In genomic region chr3:78919407-78919806, GRCm38 (mm10) we compare ENCODE assay signal across 8 mouse cellular contexts.
A peak's percentile ranks its signal among the peaks of the same experiment; 100 is the strongest.
DNase-seq lines count a peak whose midpoint lies in the region; ATAC-seq and TF ChIP-seq lines count a peak whose summit lies in the region.

No protein-coding gene starts in this region.

- DNase-seq in c-Kit-positive CD71-positive TER-119-positive erythroid progenitor cells, embryonic 14.5 days (ENCODE audit: low spot score): peak; percentile 31
- peak; percentile 23 for DNase-seq in heart, postnatal 25 days (ENCODE audit: low spot score)
- DNase-seq in layer of hippocampus, adult 11-12 months (ENCODE audit: low spot score): peak; percentile 75
- DNase-seq in lung, adult 18-20 months: peak; percentile 53 to 67
- peak; percentile 25 for DNase-seq in testis, postnatal 14 days (ENCODE audit: low spot score)

- ATAC-seq in forebrain, embryonic 15.5 days (replicated peaks): peak; percentile 81
- peak; percentile 83; the same call in 1 of the 2 replicates for ATAC-seq in neural tube, embryonic 15.5 days (ENCODE audit: low FRiP score)

- H3K36me3 ChIP-seq in ES-Bruce4 (ENCODE audit: control insufficient read depth, insufficient read depth, low read length, poor library complexity, severe bottlenecking): no peaks in the 10 kb centered on the region
- no peaks in the 10 kb centered on the region for H3K36me3 ChIP-seq in forebrain, embryonic 15.5 days
- no peaks in the 10 kb centered on the region for H3K36me3 ChIP-seq in neural tube, embryonic 15.5 days

- H3K27ac ChIP-seq in ES-Bruce4 (ENCODE audit: insufficient read depth, low read length): no peak overlapping the region
- H3K27ac ChIP-seq in forebrain, embryonic 15.5 days (replicated peaks): no peak overlapping the region
- H3K27ac ChIP-seq in neural tube, embryonic 15.5 days (replicated peaks): no peak overlapping the region

- TF ChIP-seq POLR2A in ES-Bruce4 (IDR thresholded peaks at IDR 0.05; ENCODE audit: insufficient read depth, low read length): no peak

- no peak for TF ChIP-seq EP300 in ES-Bruce4 (IDR thresholded peaks at IDR 0.05; ENCODE audit: insufficient read depth, low read depth, low read length)

- H3K9ac ChIP-seq in ES-Bruce4 (ENCODE audit: low read depth, poor library complexity, severe bottlenecking): no peak overlapping the region
- H3K9ac ChIP-seq in forebrain, embryonic 15.5 days (replicated peaks): 0 out of 2 replicates have a peak overlapping the region, but pooled peaks have one; percentile 4
- H3K9ac ChIP-seq in neural tube, embryonic 15.5 days (replicated peaks): no peak overlapping the region

- intact Hi-C loops in heart, postnatal 25 days (cut with DNase I): loop anchor here (5.0 kb wide), 1 partner anchor 562 kb away; no protein-coding TSS in a partner anchor

- WGBS in forebrain, embryonic 15.5 days: 12% methylated on average over 12 of the region's 12 CpGs
- 14% methylated on average over 12 of the region's 12 CpGs for WGBS in neural tube, embryonic 15.5 days

- H3K4me1 ChIP-seq in ES-Bruce4 (ENCODE audit: control insufficient read depth, insufficient read depth, low read length): no peaks in the 10 kb centered on the region
- peaks cover 10% of the 10 kb centered on the region; the same call in 1 of the 2 replicates for H3K4me1 ChIP-seq in forebrain, embryonic 15.5 days
- no peaks in the 10 kb centered on the region for H3K4me1 ChIP-seq in neural tube, embryonic 15.5 days

- peak; percentile 77 for TF ChIP-seq CTCF in ES-Bruce4 (IDR thresholded peaks at IDR 0.05; ENCODE audit: low read depth, low read length)

- H3K4me3 ChIP-seq in ES-Bruce4 (ENCODE audit: low read depth, low read length): no peak overlapping the region
- peak overlapping the region; percentile 27 for H3K4me3 ChIP-seq in forebrain, embryonic 15.5 days
- peak overlapping the region; percentile 25; the same call in 1 of the 2 replicates for H3K4me3 ChIP-seq in neural tube, embryonic 15.5 days (replicated peaks)

- H3K27me3 ChIP-seq in ES-Bruce4 (ENCODE audit: control insufficient read depth, insufficient read depth, low read length, poor library complexity, severe bottlenecking): no peaks in the 10 kb centered on the region
- H3K27me3 ChIP-seq in forebrain, embryonic 15.5 days: no peaks in the 10 kb centered on the region
- no peaks in the 10 kb centered on the region for H3K27me3 ChIP-seq in neural tube, embryonic 15.5 days (replicated peaks)

- H3K9me3 ChIP-seq in ES-Bruce4 (replicated peaks; ENCODE audit: control insufficient read depth, insufficient read depth, low read length, poor library complexity, severe bottlenecking): no peaks in the 10 kb centered on the region
- H3K9me3 ChIP-seq in forebrain, embryonic 15.5 days: no peaks in the 10 kb centered on the region
- H3K9me3 ChIP-seq in neural tube, embryonic 15.5 days (replicated peaks): no peaks in the 10 kb centered on the region

- peak overlapping the region; percentile 43 for H3K4me2 ChIP-seq in forebrain, embryonic 15.5 days (replicated peaks)
- H3K4me2 ChIP-seq in neural tube, embryonic 15.5 days: peak overlapping the region; percentile 56

Comparison
In these comparisons a context has a peak if more than half of its experiments do, and no peak if none do; other contexts are left out.
1. DNase-seq: peak in every context shown above with its lines; median percentile 75 in layer of hippocampus, adult 11-12 months; 60 in lung, adult 18-20 months; 31 in c-Kit-positive CD71-positive TER-119-positive erythroid progenitor cells, embryonic 14.5 days; 25 in testis, postnatal 14 days; 23 in heart, postnatal 25 days.